Comparison of ENCODE assay signal across 31 mouse cellular contexts in genomic region chr3:153584836-153585235, GRCm38 (mm10).
DNase-seq lines count a peak whose midpoint lies in the region; ATAC-seq lines count a peak whose summit lies in the region.
"Had no signal": no experiment of that assay in that cellular context is flagged by ENCODE, and none has a peak within 500 bp of the region (broad histone marks: within the 10 kb centered on the region; RNA-seq: fewer than 3 reads in every experiment).

No protein-coding gene starts in this region.

- H3K36me3 ChIP-seq in hindbrain, embryonic 14.5 days (replicated peaks; ENCODE audit: control insufficient read depth, insufficient read depth), result no peaks in the 10 kb centered on the region
- H3K36me3 ChIP-seq in hindbrain, embryonic 10.5 days, result no peaks in the 10 kb centered on the region
- H3K36me3 ChIP-seq: embryonic facial prominence, embryonic 15.5 days; kidney, embryonic 15.5 days; limb, embryonic 10.5 days; limb, embryonic 15.5 days; liver, embryonic 13.5 days; midbrain, embryonic 12.5 days had no signal

- H3K9me3 ChIP-seq in hindbrain, embryonic 14.5 days (ENCODE audit: control insufficient read depth, low read length), result no peaks in the 10 kb centered on the region
- H3K9me3 ChIP-seq in hindbrain, embryonic 10.5 days, result no peaks in the 10 kb centered on the region
- H3K9me3 ChIP-seq: embryonic facial prominence, embryonic 15.5 days; kidney, embryonic 15.5 days; limb, embryonic 10.5 days; limb, embryonic 15.5 days; liver, embryonic 13.5 days; midbrain, embryonic 12.5 days had no signal

- WGBS in hindbrain, embryonic 14.5 days, result 55% methylated on average over 3 of the region's 3 CpGs
- WGBS in hindbrain, embryonic 10.5 days, result 83% methylated on average over 3 of the region's 3 CpGs

- H3K4me3 ChIP-seq in hindbrain, embryonic 14.5 days (replicated peaks; ENCODE audit: low read length), result no peak overlapping the region
- H3K4me3 ChIP-seq in hindbrain, embryonic 10.5 days, result no peak overlapping the region
- H3K4me3 ChIP-seq: embryonic facial prominence, embryonic 15.5 days; kidney, embryonic 15.5 days; limb, embryonic 10.5 days; limb, embryonic 15.5 days; liver, embryonic 13.5 days; megakaryocyte, embryonic 14.5 days; midbrain, embryonic 12.5 days had no signal

- no peak overlapping the region for H3K27ac ChIP-seq in hindbrain, embryonic 14.5 days
- no peak overlapping the region for H3K27ac ChIP-seq in hindbrain, embryonic 10.5 days
- H3K27ac ChIP-seq: embryonic facial prominence, embryonic 15.5 days; kidney, embryonic 15.5 days; limb, embryonic 10.5 days; limb, embryonic 15.5 days; liver, embryonic 13.5 days; midbrain, embryonic 12.5 days had no signal

- H3K27me3 ChIP-seq in hindbrain, embryonic 14.5 days (ENCODE audit: control insufficient read depth, insufficient read depth, low read length), result no peaks in the 10 kb centered on the region
- no peaks in the 10 kb centered on the region for H3K27me3 ChIP-seq in hindbrain, embryonic 10.5 days (ENCODE audit: insufficient read depth, poor library complexity, severe bottlenecking)
- H3K27me3 ChIP-seq: CH12.LX; embryonic facial prominence, embryonic 15.5 days; kidney, embryonic 15.5 days; limb, embryonic 15.5 days; liver, embryonic 13.5 days; megakaryocyte, embryonic 14.5 days; midbrain, embryonic 12.5 days had no signal

- intact Hi-C loops in left cerebral cortex, postnatal 4 days (cut with DNase I), result no loop called here
- intact Hi-C loops in left cerebral cortex, postnatal 10 days (cut with DNase I), result no loop called here

- peak; percentile 36; the same call in 1 of the 2 replicates for ATAC-seq in hindbrain, embryonic 14.5 days (ENCODE audit: low FRiP score)
- ATAC-seq: activated CD4-positive, CD25-positive, alpha-beta regulatory T cell, adult 4 months; lung, postnatal 0 days had no signal

- no peak overlapping the region for H3K9ac ChIP-seq in hindbrain, embryonic 14.5 days
- H3K9ac ChIP-seq: embryonic facial prominence, embryonic 15.5 days; kidney, embryonic 15.5 days; limb, embryonic 15.5 days; liver, embryonic 13.5 days; midbrain, embryonic 12.5 days had no signal

- H3K4me2 ChIP-seq in hindbrain, embryonic 14.5 days (replicated peaks), result no peak overlapping the region
- H3K4me2 ChIP-seq: embryonic facial prominence, embryonic 15.5 days; heart, embryonic 11.5 days; kidney, embryonic 15.5 days; limb, embryonic 15.5 days; liver, embryonic 13.5 days; midbrain, embryonic 12.5 days had no signal

- DNase-seq in cerebellum, postnatal 10 days, result peak; percentile 58 to 66
- no peak for DNase-seq in cerebellum, postnatal 4 days (ENCODE audit: low spot score in 2 of 2)
- peak; percentile 41 for DNase-seq in hindbrain, embryonic 14.5 days (ENCODE audit: low spot score)
- no peak for DNase-seq in hindbrain, embryonic 10.5 days (ENCODE audit: low spot score)
- peak; percentile 40 for DNase-seq in left cerebral cortex, postnatal 4 days
- DNase-seq in left cerebral cortex, postnatal 10 days (ENCODE audit: extremely low spot score in 1 of 2, low spot score in 2 of 2), result no peak
- no peak for DNase-seq in c-Kit-positive CD71-positive TER-119-positive erythroid progenitor cells, embryonic 14.5 days (ENCODE audit: low spot score)
- DNase-seq: adrenal gland, adult 2 months; adrenal gland, postnatal 36 days; cerebellum, adult 8-10 months; gastrocnemius, postnatal 36 days; heart, adult 18-20 months; heart, postnatal 4 days; kidney, adult 18-20 months; kidney, postnatal 25 days; liver, embryonic 13.5 days; lung, adult 18-20 months; lung, postnatal 4 days; right cerebral cortex, adult 18-20 months; spleen, adult 18-20 months; thymus, postnatal 14 days had no signal

- peaks cover 13% of the 10 kb centered on the region; the same call in 1 of the 2 replicates for H3K4me1 ChIP-seq in hindbrain, embryonic 14.5 days (replicated peaks; ENCODE audit: control insufficient read depth, insufficient read depth, low read length)
- H3K4me1 ChIP-seq in hindbrain, embryonic 10.5 days (replicated peaks), result peaks cover 40% of the 10 kb centered on the region

Comparison
In these comparisons a context has a peak if more than half of its experiments do, and no peak if none do; other contexts are left out.
1. DNase-seq: peak in cerebellum, postnatal 10 days (2 of 2), hindbrain, embryonic 14.5 days (single experiment) and left cerebral cortex, postnatal 4 days (single experiment); none in cerebellum, postnatal 4 days (0 of 2), hindbrain, embryonic 10.5 days (single experiment), left cerebral cortex, postnatal 10 days (0 of 2) and c-Kit-positive CD71-positive TER-119-positive erythroid progenitor cells, embryonic 14.5 days (single experiment).